Mouse (Mus musculus): ENCODE measurements around the gene Zfp280d.
A peak's percentile ranks its signal among the peaks of the same experiment; 100 is the strongest.
"Not testable (repeated sequence)": the region's sequence is repeated elsewhere in the genome, so short reads cannot be mapped to it uniquely, and the experiment has no call there.

The Zfp280d gene

GRCm38 (mm10) chr9:72392686-72393085, 118.0 kb downstream of the Zfp280d start:
- DNase-seq (ENCODE audit: low read depth, low spot score): no peak
- Histone ChIP-seq H3K36me3 (ENCODE audit: control insufficient read depth, insufficient read depth, low read length, poor library complexity, severe bottlenecking) (no peaks in the 10 kb centered on the region), H3K27me3 (ENCODE audit: control insufficient read depth, insufficient read depth, low read length, poor library complexity, severe bottlenecking) (no peaks in the 10 kb centered on the region)

- Histone ChIP-seq H3K27me3 (ENCODE audit: control insufficient read depth, insufficient read depth, low read length, poor library complexity, severe bottlenecking) (no peaks in the 10 kb centered on the region), H3K36me3 (ENCODE audit: control insufficient read depth, insufficient read depth, low read length, poor library complexity, severe bottlenecking) (no peaks in the 10 kb centered on the region)
- DNase-seq (ENCODE audit: low read depth, low spot score): no peak
Observed at GRCm38 (mm10) chr9:72393238-72393637, 118.6 kb downstream of the Zfp280d start.

GRCm38 (mm10) chr9:72393869-72394341, 119.2 kb downstream of the Zfp280d start:
- no peak for DNase-seq (ENCODE audit: low read depth, low spot score)
- H3K36me3 ChIP-seq (ENCODE audit: control insufficient read depth, insufficient read depth, low read length, poor library complexity, severe bottlenecking): no peaks in the 10 kb centered on the region
- H3K27me3 ChIP-seq (ENCODE audit: control insufficient read depth, insufficient read depth, low read length, poor library complexity, severe bottlenecking): no peaks in the 10 kb centered on the region

- H3K36me3 ChIP-seq (ENCODE audit: control insufficient read depth, insufficient read depth, low read length, poor library complexity, severe bottlenecking): no peaks in the 10 kb centered on the region
- peak; percentile 16 for DNase-seq (ENCODE audit: low read depth, low spot score)
- H3K27me3 ChIP-seq (ENCODE audit: control insufficient read depth, insufficient read depth, low read length, poor library complexity, severe bottlenecking): no peaks in the 10 kb centered on the region
Observed at GRCm38 (mm10) chr9:72400121-72400520, 125.5 kb downstream of the Zfp280d start.

GRCm38 (mm10) chr9:72401769-72402168, 127.1 kb downstream of the Zfp280d start:
- DNase-seq (ENCODE audit: low read depth, low spot score): not testable (repeated sequence)

GRCm38 (mm10) chr9:72403421-72403820, 128.8 kb downstream of the Zfp280d start:
- no peaks in the 10 kb centered on the region for H3K27me3 ChIP-seq (ENCODE audit: control insufficient read depth, insufficient read depth, low read length, poor library complexity, severe bottlenecking)
- no peaks in the 10 kb centered on the region for H3K36me3 ChIP-seq (ENCODE audit: control insufficient read depth, insufficient read depth, low read length, poor library complexity, severe bottlenecking)
- DNase-seq (ENCODE audit: low read depth, low spot score): no peak

More at GRCm38 (mm10) chr9:72401769-72402168, 127.1 kb downstream of the Zfp280d start:
- not testable (repeated sequence) for H3K27me3 ChIP-seq (ENCODE audit: control insufficient read depth, insufficient read depth, low read length, poor library complexity, severe bottlenecking); H3K36me3 ChIP-seq (ENCODE audit: control insufficient read depth, insufficient read depth, low read length, poor library complexity, severe bottlenecking)

- DNase-seq (ENCODE audit: low read depth, low spot score): no peak
- no peaks in the 10 kb centered on the region for H3K36me3 ChIP-seq (ENCODE audit: control insufficient read depth, insufficient read depth, low read length, poor library complexity, severe bottlenecking)
- H3K27me3 ChIP-seq (ENCODE audit: control insufficient read depth, insufficient read depth, low read length, poor library complexity, severe bottlenecking): no peaks in the 10 kb centered on the region
Observed at GRCm38 (mm10) chr9:72404446-72404845, 129.8 kb downstream of the Zfp280d start.

- Histone ChIP-seq H3K27me3 (ENCODE audit: control insufficient read depth, insufficient read depth, low read length, poor library complexity, severe bottlenecking) (no peaks in the 10 kb centered on the region), H3K36me3 (ENCODE audit: control insufficient read depth, insufficient read depth, low read length, poor library complexity, severe bottlenecking) (no peaks in the 10 kb centered on the region)
- no peak for DNase-seq (ENCODE audit: low read depth, low spot score)
Observed at GRCm38 (mm10) chr9:72404934-72405333, 130.3 kb downstream of the Zfp280d start.

GRCm38 (mm10) chr9:72405882-72406638, 131.4 kb downstream of the Zfp280d start:
- Histone ChIP-seq H3K36me3 (ENCODE audit: control insufficient read depth, insufficient read depth, low read length, poor library complexity, severe bottlenecking) (no peaks in the 10 kb centered on the region), H3K27me3 (ENCODE audit: control insufficient read depth, insufficient read depth, low read length, poor library complexity, severe bottlenecking) (no peaks in the 10 kb centered on the region)

GRCm38 (mm10) chr9:72408131-72408586, 133.5 kb downstream of the Zfp280d start:
- DNase-seq (ENCODE audit: low read depth, low spot score): peak; percentile 86

More at GRCm38 (mm10) chr9:72405882-72406638, 131.4 kb downstream of the Zfp280d start:
- no peak for DNase-seq (ENCODE audit: low read depth, low spot score)

GRCm38 (mm10) chr9:72409381-72410225, 134.9 kb downstream of the Zfp280d start:
- Histone ChIP-seq H3K27me3 (ENCODE audit: control insufficient read depth, insufficient read depth, low read length, poor library complexity, severe bottlenecking) (no peaks in the 10 kb centered on the region), H3K36me3 (ENCODE audit: control insufficient read depth, insufficient read depth, low read length, poor library complexity, severe bottlenecking) (no peaks in the 10 kb centered on the region)
- DNase-seq (ENCODE audit: low read depth, low spot score): no peak

More at GRCm38 (mm10) chr9:72408131-72408586, 133.5 kb downstream of the Zfp280d start:
- H3K36me3 ChIP-seq (ENCODE audit: control insufficient read depth, insufficient read depth, low read length, poor library complexity, severe bottlenecking): no peaks in the 10 kb centered on the region
- no peaks in the 10 kb centered on the region for H3K27me3 ChIP-seq (ENCODE audit: control insufficient read depth, insufficient read depth, low read length, poor library complexity, severe bottlenecking)

- no peak for DNase-seq (ENCODE audit: low read depth, low spot score)
- Histone ChIP-seq H3K36me3 (ENCODE audit: control insufficient read depth, insufficient read depth, low read length, poor library complexity, severe bottlenecking) (no peaks in the 10 kb centered on the region), H3K27me3 (ENCODE audit: control insufficient read depth, insufficient read depth, low read length, poor library complexity, severe bottlenecking) (no peaks in the 10 kb centered on the region)
Observed at GRCm38 (mm10) chr9:72411746-72412145, 137.1 kb downstream of the Zfp280d start.
